Mouse (Mus musculus) ES-E14 (cell line): ENCODE results near the gene Hhipl1.

Experiments used
- HCFC1 ChIP-seq: IDR thresholded peaks from 2 replicates; pipeline ENCODE4 v1.6.1; 2012; ENCODE audit warnings: low read length, inconsistent platforms, borderline replicate concordance; ENCODE audit not compliant: insufficient read depth
- MAFK ChIP-seq: IDR thresholded peaks from 2 replicates; pipeline ENCODE4 v1.6.1; 2014; ENCODE audit warnings: mild to moderate bottlenecking, low read depth, low read length, inconsistent platforms; ENCODE audit not compliant: insufficient read depth
- ZNF384 ChIP-seq: IDR thresholded peaks from 2 replicates; pipeline ENCODE4 v1.6.1; 2012; ENCODE audit warnings: low read depth, low read length, inconsistent platforms

GRCm38 (mm10) chr12:108371429-108371765 lies 65.3 kb downstream of the Hhipl1 start:
- TF ChIP-seq HCFC1, result no peak
- no peak for TF ChIP-seq MAFK
- no peak for TF ChIP-seq ZNF384
